Mouse (Mus musculus) neural tube, embryonic 12.5 days (tissue): ENCODE data around the gene Lamp1. TPM values are rescaled to one million over a fixed set of nuclear protein-coding genes. Genes with fewer than 3 reads are reported as not detected.

Experiments
- ATAC-seq: fragments of 200-750 bp; cut with Nextera tagmentation; 2 replicates; pipeline ENCODE4 v1.8.0; 2017; ENCODE audit warnings: low read depth, mild to moderate bottlenecking, moderate TSS enrichment, moderate library complexity; ENCODE audit not compliant: low FRiP score
- H3K27ac ChIP-seq: fragments of 300-500 bp; sonication (generic); 2 replicates; pipeline ENCODE4 v1.5.1; 2016
- H3K27me3 ChIP-seq: fragments of 300-500 bp; sonication (generic); replicated peaks from 2 replicates; pipeline ENCODE4 v1.6.1; 2016; ENCODE audit warnings: mild to moderate bottlenecking
- H3K36me3 ChIP-seq: fragments of 300-500 bp; sonication (generic); 2 replicates; pipeline ENCODE4 v1.6.1; 2016; ENCODE audit warnings: mild to moderate bottlenecking
- H3K4me1 ChIP-seq: fragments of 300-500 bp; sonication (generic); 2 replicates; pipeline ENCODE4 v1.6.1; 2016
- H3K4me2 ChIP-seq: fragments of 300-500 bp; sonication (generic); replicated peaks from 2 replicates; pipeline ENCODE4 v1.6.1; 2016; ENCODE audit warnings: mild to moderate bottlenecking
- H3K4me3 ChIP-seq: fragments of 300-500 bp; sonication (generic); 2 replicates; pipeline ENCODE4 v1.5.1; 2016
- H3K9ac ChIP-seq: fragments of 300-500 bp; sonication (generic); 2 replicates; pipeline ENCODE4 v1.6.1; 2016; ENCODE audit warnings: mild to moderate bottlenecking
- H3K9me3 ChIP-seq: fragments of 300-500 bp; sonication (generic); 2 replicates; pipeline ENCODE4 v1.6.1; 2016; ENCODE audit warnings: mild to moderate bottlenecking
- WGBS: fragments of 180-500 bp; shearing (Covaris S2); methylation state at CpG from one replicate; pipeline ENCODE4 v1.1.7; 2016; 5-methylcytosine and 5-hydroxymethylcytosine counted together
- polyA plus RNA-seq: library from polyadenylated mRNA; unstranded; fragments of >200 nt; fragmentation: Nextera tagmentation; extraction: Ambion mirVana; gene quantifications from 2 replicates; pipeline ENCODE4 v1.2.1, GENCODE M21; 2016

Lamp1 gene
- polyA plus RNA-seq, 1 experiment from 2014 or later, result 255 TPM

- WGBS, result 64% methylated on average over 7 of the region's 7 CpGs
- H3K9ac ChIP-seq, result no peak overlapping the region
- H3K4me1 ChIP-seq, result no peaks in the 10 kb centered on the region
- no peak overlapping the region for H3K4me2 ChIP-seq
- no peak overlapping the region for H3K27ac ChIP-seq
- H3K36me3 ChIP-seq, result no peaks in the 10 kb centered on the region; the same call in 1 of the 2 replicates
- H3K4me3 ChIP-seq, result no peak overlapping the region
- H3K27me3 ChIP-seq, result no peaks in the 10 kb centered on the region
- no peak for ATAC-seq
- no peaks in the 10 kb centered on the region for H3K9me3 ChIP-seq
These were observed 28.7 kb downstream of the Lamp1 start for GRCm38 (mm10) chr8:13187638-13188037.

GRCm38 (mm10) chr8:13188052-13188555 lies 29.1 kb downstream of the Lamp1 start:
- H3K27ac ChIP-seq, result no peak overlapping the region
- H3K36me3 ChIP-seq, result no peaks in the 10 kb centered on the region; the same call in 1 of the 2 replicates
- no peak overlapping the region for H3K4me3 ChIP-seq
- no peaks in the 10 kb centered on the region for H3K27me3 ChIP-seq
- no peak overlapping the region for H3K9ac ChIP-seq
- WGBS, result 92% methylated on average over 13 of the region's 13 CpGs
- no peaks in the 10 kb centered on the region for H3K9me3 ChIP-seq
- no peaks in the 10 kb centered on the region for H3K4me1 ChIP-seq
- no peak overlapping the region for H3K4me2 ChIP-seq
- no peak for ATAC-seq

- 95% methylated on average over 1 of the region's 1 CpGs for WGBS
- Histone ChIP-seq H3K36me3 (no peaks in the 10 kb centered on the region; the same call in 1 of the 2 replicates), H3K4me3 (no peak overlapping the region), H3K27me3 (no peaks in the 10 kb centered on the region), H3K9me3 (no peaks in the 10 kb centered on the region), H3K9ac (no peak overlapping the region), H3K27ac (no peak overlapping the region), H3K4me1 (no peaks in the 10 kb centered on the region), H3K4me2 (no peak overlapping the region)
- ATAC-seq, result no peak
These were observed 29.9 kb downstream of the Lamp1 start for GRCm38 (mm10) chr8:13188857-13189256.

- H3K4me2 ChIP-seq, result no peak overlapping the region
- no peaks in the 10 kb centered on the region for H3K4me1 ChIP-seq
- H3K9me3 ChIP-seq, result no peaks in the 10 kb centered on the region
- H3K4me3 ChIP-seq, result no peak overlapping the region
- H3K36me3 ChIP-seq, result no peaks in the 10 kb centered on the region; the same call in 1 of the 2 replicates
- H3K27me3 ChIP-seq, result no peaks in the 10 kb centered on the region
- no peak overlapping the region for H3K27ac ChIP-seq
- ATAC-seq, result no peak
- no peak overlapping the region for H3K9ac ChIP-seq
- WGBS, result 93% methylated on average over 8 of the region's 8 CpGs
These were observed 31.3 kb downstream of the Lamp1 start for GRCm38 (mm10) chr8:13190235-13190634.

- Histone ChIP-seq H3K27me3 (peaks cover 5% of the 10 kb centered on the region; the same call in 1 of the 2 replicates), H3K4me3 (no peak overlapping the region), H3K27ac (no peak overlapping the region), H3K4me2 (no peak overlapping the region), H3K9me3 (no peaks in the 10 kb centered on the region), H3K36me3 (no peaks in the 10 kb centered on the region), H3K4me1 (peaks cover 4% of the 10 kb centered on the region), H3K9ac (no peak overlapping the region)
- no peak for ATAC-seq
- 52% methylated on average over 10 of the region's 10 CpGs for WGBS
These were observed 35.9 kb downstream of the Lamp1 start for GRCm38 (mm10) chr8:13194818-13195217.

GRCm38 (mm10) chr8:13197493-13197892 lies 38.5 kb downstream of the Lamp1 start:
- Histone ChIP-seq H3K27ac (no peak overlapping the region), H3K4me1 (peaks cover 9% of the 10 kb centered on the region), H3K4me2 (no peak overlapping the region), H3K36me3 (no peaks in the 10 kb centered on the region), H3K9me3 (no peaks in the 10 kb centered on the region), H3K4me3 (no peak overlapping the region), H3K27me3 (peaks cover 29% of the 10 kb centered on the region), H3K9ac (no peak overlapping the region)
- 87% methylated on average over 5 of the region's 5 CpGs for WGBS
- ATAC-seq, result no peak

DNA sequence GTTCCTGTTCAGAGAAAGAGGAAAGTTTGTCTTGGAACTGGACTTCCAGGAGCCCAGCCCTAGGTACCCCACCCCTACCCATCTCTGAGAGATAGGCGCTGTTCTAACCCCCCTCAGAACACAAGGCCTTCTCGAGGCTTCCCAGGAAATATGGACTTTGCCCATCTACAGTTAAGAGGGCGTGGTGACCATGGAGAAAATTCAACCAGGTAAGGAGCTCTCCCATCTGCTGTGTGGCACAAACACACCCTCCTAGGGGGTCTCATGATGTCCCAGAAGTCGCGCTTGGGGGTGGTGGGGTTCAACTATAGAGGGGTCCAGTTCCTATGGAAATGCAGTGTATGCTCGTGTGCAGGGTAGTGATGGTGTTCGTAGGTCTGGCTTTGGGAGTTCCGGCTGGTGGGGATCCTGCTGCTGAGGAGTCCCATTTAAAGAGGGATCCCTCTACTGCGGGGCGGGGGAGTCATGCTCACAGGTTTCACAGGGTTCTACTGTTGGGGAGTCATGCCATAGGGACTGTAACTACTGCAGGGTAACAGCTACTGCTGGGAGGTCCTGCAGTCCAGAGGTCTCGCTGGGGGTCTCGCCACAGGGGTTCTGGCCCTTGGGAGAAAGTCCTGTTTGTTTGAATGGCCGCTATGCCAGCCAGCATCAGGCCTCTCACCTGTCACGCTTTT lies 40.6 kb downstream of the Lamp1 start:
- no peak for ATAC-seq
- Histone ChIP-seq H3K9ac (peak overlapping the region; percentile 69), H3K9me3 (no peaks in the 10 kb centered on the region), H3K4me2 (peak overlapping the region; percentile 94), H3K27ac (no peak overlapping the region), H3K27me3 (peaks cover 40% of the 10 kb centered on the region), H3K4me3 (peak overlapping the region; percentile 81), H3K4me1 (peaks cover 9% of the 10 kb centered on the region), H3K36me3 (no peaks in the 10 kb centered on the region)
- 23% methylated on average over 14 of the region's 14 CpGs for WGBS

- no peaks in the 10 kb centered on the region for H3K9me3 ChIP-seq
- H3K9ac ChIP-seq, result peak within 1 kb of the TSS; percentile 69
- no peak within 1 kb of the TSS for H3K27ac ChIP-seq
- WGBS, result under 1% methylated on average over 41 of the region's 58 CpGs
- peaks cover 40% of the 10 kb centered on the region for H3K27me3 ChIP-seq
- H3K4me3 ChIP-seq, result peak within 1 kb of the TSS; percentile 81
- ATAC-seq, result peak; percentile 78
- H3K4me2 ChIP-seq, result peak within 1 kb of the TSS; percentile 94
- H3K4me1 ChIP-seq, result peaks cover 9% of the 10 kb centered on the region
- H3K36me3 ChIP-seq, result no peaks in the 10 kb centered on the region
These were observed 41.5 kb downstream of the Lamp1 start, which contains the start of gene Grtp1 for GRCm38 (mm10) chr8:13200301-13201012. Grtp1 (minus strand) TSS chr8:13200620.

DNA sequence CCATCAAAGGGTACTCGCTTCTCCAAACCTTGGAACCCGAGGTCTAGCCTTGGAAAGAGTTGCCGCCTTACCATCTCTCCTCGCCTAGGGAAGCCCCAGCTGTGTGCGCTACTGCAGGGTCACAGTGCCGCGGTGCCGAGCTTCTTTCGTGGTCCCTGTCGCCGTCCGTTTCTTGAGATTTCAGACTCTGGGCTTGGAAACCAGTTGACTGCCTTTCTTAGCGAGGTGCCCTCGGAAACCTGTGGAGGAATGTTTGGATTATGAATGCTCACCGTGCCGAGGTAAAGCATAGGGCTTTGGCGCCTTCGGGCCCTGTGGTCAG lies 42.0 kb downstream of the Lamp1 start:
- peaks cover 9% of the 10 kb centered on the region for H3K4me1 ChIP-seq
- no peaks in the 10 kb centered on the region for H3K36me3 ChIP-seq
- WGBS, result 2% methylated on average over 18 of the region's 18 CpGs
- no peak overlapping the region for H3K27ac ChIP-seq
- H3K9me3 ChIP-seq, result no peaks in the 10 kb centered on the region
- no peak overlapping the region for H3K9ac ChIP-seq
- peak overlapping the region; percentile 81 for H3K4me3 ChIP-seq
- no peak for ATAC-seq
- H3K4me2 ChIP-seq, result peak overlapping the region; percentile 94
- peaks cover 40% of the 10 kb centered on the region for H3K27me3 ChIP-seq

- Histone ChIP-seq H3K4me1 (peaks cover 9% of the 10 kb centered on the region), H3K9ac (no peak overlapping the region), H3K4me3 (no peak overlapping the region), H3K36me3 (no peaks in the 10 kb centered on the region), H3K27me3 (peaks cover 40% of the 10 kb centered on the region), H3K27ac (no peak overlapping the region), H3K4me2 (no peak overlapping the region), H3K9me3 (no peaks in the 10 kb centered on the region)
- 59% methylated on average over 3 of the region's 3 CpGs for WGBS
- no peak for ATAC-seq
These were observed 43.1 kb downstream of the Lamp1 start for GRCm38 (mm10) chr8:13202041-13202440.

GRCm38 (mm10) chr8:13202806-13203205 lies 43.8 kb downstream of the Lamp1 start:
- no peak overlapping the region for H3K4me2 ChIP-seq
- H3K27me3 ChIP-seq, result peaks cover 40% of the 10 kb centered on the region

GRCm38 (mm10) chr8:13203472-13203871 lies 44.5 kb downstream of the Lamp1 start:
- ATAC-seq, result no peak
- 70% methylated on average over 1 of the region's 1 CpGs for WGBS
- no peaks in the 10 kb centered on the region for H3K9me3 ChIP-seq
- peaks cover 40% of the 10 kb centered on the region for H3K27me3 ChIP-seq
- H3K9ac ChIP-seq, result no peak overlapping the region
- no peak overlapping the region for H3K4me3 ChIP-seq
- H3K27ac ChIP-seq, result no peak overlapping the region
- peaks cover 9% of the 10 kb centered on the region for H3K4me1 ChIP-seq
- H3K36me3 ChIP-seq, result no peaks in the 10 kb centered on the region
- no peak overlapping the region for H3K4me2 ChIP-seq

More at GRCm38 (mm10) chr8:13202806-13203205, 43.8 kb downstream of the Lamp1 start:
- ATAC-seq, result no peak
- WGBS, result 88% methylated on average over 3 of the region's 3 CpGs
- no peaks in the 10 kb centered on the region for H3K9me3 ChIP-seq
- no peak overlapping the region for H3K4me3 ChIP-seq
- no peaks in the 10 kb centered on the region for H3K36me3 ChIP-seq
- no peak overlapping the region for H3K27ac ChIP-seq
- no peak overlapping the region for H3K9ac ChIP-seq
- peaks cover 9% of the 10 kb centered on the region for H3K4me1 ChIP-seq
